Mouse (Mus musculus): ENCODE results near the gene Pgrmc1. TPM values are rescaled to one million over a fixed set of nuclear protein-coding genes. Genes with fewer than 3 reads are reported as not detected.

Pgrmc1 gene
- polyA plus RNA-seq, 1 experiment from 2014 or later = 337 TPM

- DNase-seq (ENCODE audit: low spot score) = no peak
- Histone ChIP-seq H3K36me3 (replicated peaks) (no peaks in the 10 kb centered on the region), H3K27ac (replicated peaks) (no peak overlapping the region), H3K27me3 (replicated peaks; ENCODE audit: low read depth, poor library complexity, severe bottlenecking) (no peaks in the 10 kb centered on the region), H3K4me3 (no peak overlapping the region), H3K4me1 (no peaks in the 10 kb centered on the region), H3K9me3 (no peaks in the 10 kb centered on the region)
- WGBS = 10% methylated on average over 1 of the region's 1 CpGs
These were observed 32.8 kb downstream of the Pgrmc1 start for GRCm38 (mm10) chrX:36630771-36631170.

DNA sequence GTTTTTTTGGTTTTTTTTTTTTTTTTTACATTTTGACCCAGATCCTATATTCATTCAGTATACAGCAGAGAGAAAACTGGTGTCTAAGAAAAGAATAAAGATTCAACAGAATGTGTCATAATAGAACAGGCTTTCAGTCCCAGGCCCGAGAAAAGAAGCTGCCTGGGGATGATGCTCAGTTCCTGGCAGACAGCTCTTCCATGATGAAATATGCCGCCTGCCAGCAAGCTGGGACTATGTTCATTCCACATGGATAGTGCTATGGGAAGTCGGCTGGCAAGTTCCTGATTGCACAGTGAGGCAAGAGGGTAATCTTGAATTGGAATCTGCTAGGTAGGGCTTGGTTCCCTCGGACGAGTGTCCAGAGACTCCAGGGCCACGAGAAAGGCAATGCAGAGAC is 42.0 kb downstream of the Pgrmc1 start:
- no peaks in the 10 kb centered on the region for H3K36me3 ChIP-seq (replicated peaks)
- no peak overlapping the region for H3K27ac ChIP-seq (replicated peaks)
- H3K27me3 ChIP-seq (replicated peaks; ENCODE audit: low read depth, poor library complexity, severe bottlenecking) = no peaks in the 10 kb centered on the region
- no peak for DNase-seq (ENCODE audit: low spot score)
- H3K4me1 ChIP-seq = peaks cover 5% of the 10 kb centered on the region; the same call in 1 of the 2 replicates
- 87% methylated on average over 6 of the region's 6 CpGs for WGBS
- H3K4me3 ChIP-seq = no peak overlapping the region
- 0 out of 2 replicates have a peak, but pooled peaks cover 5% of the 10 kb centered on the region for H3K9me3 ChIP-seq

- 18% methylated on average over 51 of the region's 60 CpGs for WGBS
- Histone ChIP-seq H3K36me3 (replicated peaks) (no peaks in the 10 kb centered on the region), H3K27ac (replicated peaks) (peak within 1 kb of the TSS; percentile 80), H3K4me3 (peak within 1 kb of the TSS; percentile 70), H3K4me1 (peaks cover 5% of the 10 kb centered on the region; the same call in 1 of the 2 replicates), H3K9me3 (0 out of 2 replicates have a peak, but pooled peaks cover 5% of the 10 kb centered on the region), H3K27me3 (replicated peaks; ENCODE audit: low read depth, poor library complexity, severe bottlenecking) (no peaks in the 10 kb centered on the region)
- peak; percentile 90 for DNase-seq (ENCODE audit: low spot score)
These were observed 46.9 kb downstream of the Pgrmc1 start, which contains the start of gene Akap17b for GRCm38 (mm10) chrX:36644657-36645551. TSS of gene Akap17b (minus strand) at chrX:36645395.

Other genes starting within 250 kb of the Pgrmc1 start
- gene Gm6268, start 196.9 kb upstream of the Pgrmc1 start, polyA plus RNA-seq (2016; fragmentation: Nextera tagmentation; extraction: Ambion mirVana) = not detected in 2 replicates
- not detected in 2 replicates for gene Gm14569, start 106.4 kb upstream of the Pgrmc1 start, polyA plus RNA-seq (2016; fragmentation: Nextera tagmentation; extraction: Ambion mirVana)
- gene Akap17b, start 47.2 kb downstream of the Pgrmc1 start, polyA plus RNA-seq (2016; fragmentation: Nextera tagmentation; extraction: Ambion mirVana) = 2.7 and 2.9 TPM in 2 replicates
- 1.1 and 2.0 TPM in 2 replicates for gene Slc25a43, start 145.5 kb downstream of the Pgrmc1 start, polyA plus RNA-seq (2016; fragmentation: Nextera tagmentation; extraction: Ambion mirVana)
- gene Slc25a5, start 197.4 kb downstream of the Pgrmc1 start, polyA plus RNA-seq (2016; fragmentation: Nextera tagmentation; extraction: Ambion mirVana) = 764 and 848 TPM in 2 replicates